Mouse (Mus musculus): Measurements from ENCODE around the gene Arsa.

- no peak for TF ChIP-seq POLR2A (IDR thresholded peaks at IDR 0.05; ENCODE audit: borderline replicate concordance, control insufficient read depth, low read depth, low read length)
- TF ChIP-seq CTCF (IDR thresholded peaks at IDR 0.05; ENCODE audit: control insufficient read depth, insufficient read depth, low read length) = no peak
Observed at GRCm38 (mm10) chr15:89460298-89460697, 16.9 kb downstream of the Arsa start.
